Mouse (Mus musculus): ENCODE measurements around the gene Nbl1. TPM values are rescaled to one million over a fixed set of nuclear protein-coding genes. Genes with fewer than 3 reads are reported as not detected.

Nbl1 gene
- total and polyA plus RNA-seq, 3 experiments: 0.89 to 2.0 (median 1.5) TPM

DNA sequence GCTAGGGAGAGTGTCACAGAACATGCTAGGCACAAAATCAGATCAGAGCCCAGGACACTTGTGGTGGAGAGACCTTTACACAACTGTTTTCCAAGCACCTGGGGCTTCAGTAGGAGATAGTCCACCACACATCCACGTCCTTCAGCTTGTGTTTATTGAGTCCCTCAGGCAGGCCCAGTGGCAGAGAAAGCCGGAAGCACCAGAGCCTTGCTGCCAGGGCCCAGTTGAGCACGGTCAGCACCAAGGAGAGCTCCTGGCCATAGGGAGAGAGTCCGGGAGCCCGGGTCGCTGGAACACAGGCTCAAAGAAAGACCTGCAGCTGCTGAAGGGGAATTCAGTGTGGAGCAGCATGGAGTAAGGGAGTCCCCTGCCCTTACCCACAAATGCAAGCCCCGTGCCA is 33.2 kb downstream of the Nbl1 start:
- Histone ChIP-seq H3K9me3 (replicated peaks; ENCODE audit: low read length) (no peaks in the 10 kb centered on the region), H3K27ac (ENCODE audit: insufficient read depth, low read depth) (no peak overlapping the region), H3K9ac (ENCODE audit: insufficient read depth, low read depth) (no peak overlapping the region), H3K4me1 (ENCODE audit: control insufficient read depth in 1 of 2, insufficient read depth in 2 of 2) (no peaks in the 10 kb centered on the region), H3K79me2 (replicated peaks; ENCODE audit: control insufficient read depth, extremely low read depth, insufficient read depth, poor library complexity, severe bottlenecking) (no peaks in the 10 kb centered on the region), H3K27me3 (replicated peaks) (peaks cover 22% of the 10 kb centered on the region), H3K4me2 (ENCODE audit: insufficient read depth, low read depth, poor library complexity, severe bottlenecking) (no peak overlapping the region), H3K36me3 (replicated peaks in 1 of 2; ENCODE audit: control insufficient read depth in 1 of 2, insufficient read depth in 1 of 2, low read length in 1 of 2) (peaks cover 7 to 42% of the 10 kb centered on the region in 2 experiments), H3K4me3 (replicated peaks in 1 of 3; ENCODE audit: low read depth in 2 of 3, low read length in 2 of 3, poor library complexity in 1 of 3) (no peak overlapping the region)
- TF ChIP-seq MXI1 (IDR thresholded peaks at IDR 0.05; ENCODE audit: low read depth, low read length): no peak
- no peak for TF ChIP-seq ZMIZ1 (IDR thresholded peaks at IDR 0.05; ENCODE audit: low read depth, low read length)
- TF ChIP-seq KAT2A (IDR thresholded peaks at IDR 0.05; ENCODE audit: insufficient replicate concordance, low read length): no peak
- no peak for TF ChIP-seq IRF4 (IDR thresholded peaks at IDR 0.05; ENCODE audit: low read depth, low read length)
- TF ChIP-seq MAFK (IDR thresholded peaks at IDR 0.05; ENCODE audit: insufficient replicate concordance, low read length): no peak
- TF ChIP-seq MEF2A (IDR thresholded peaks at IDR 0.05; ENCODE audit: borderline replicate concordance, low read depth, low read length): no peak
- TF ChIP-seq MYC (IDR thresholded peaks at IDR 0.05; ENCODE audit: low read depth, low read length): no peak
- no peak for TF ChIP-seq ZNF384 (IDR thresholded peaks at IDR 0.05; ENCODE audit: low read depth, low read length)
- no peak for TF ChIP-seq ZC3H11A (IDR thresholded peaks at IDR 0.05; ENCODE audit: low read depth, low read length)
- no peak for TF ChIP-seq TBP (conservative IDR thresholded peaks at IDR 0.05; ENCODE audit: low read depth, low read length)
- no peak for TF ChIP-seq NRF1 (IDR thresholded peaks at IDR 0.05; ENCODE audit: low read depth, low read length)
- TF ChIP-seq NELFE (IDR thresholded peaks at IDR 0.05; ENCODE audit: low read depth, low read length): no peak
- in situ Hi-C loops (cut with MboI; ENCODE audit: low pct_ligation_motif_present, low pct_unique_long_range_greater_than_20kb, low sequenced_read_pairs) (no loop called here), dilution Hi-C loops (cut with MboI; ENCODE audit: extremely low pct_ligation_motif_present, extremely low pct_unique_long_range_greater_than_20kb, low sequenced_read_pairs) (no loop called here)
- no peak for DNase-seq (ENCODE audit: extremely low read depth)

DNA sequence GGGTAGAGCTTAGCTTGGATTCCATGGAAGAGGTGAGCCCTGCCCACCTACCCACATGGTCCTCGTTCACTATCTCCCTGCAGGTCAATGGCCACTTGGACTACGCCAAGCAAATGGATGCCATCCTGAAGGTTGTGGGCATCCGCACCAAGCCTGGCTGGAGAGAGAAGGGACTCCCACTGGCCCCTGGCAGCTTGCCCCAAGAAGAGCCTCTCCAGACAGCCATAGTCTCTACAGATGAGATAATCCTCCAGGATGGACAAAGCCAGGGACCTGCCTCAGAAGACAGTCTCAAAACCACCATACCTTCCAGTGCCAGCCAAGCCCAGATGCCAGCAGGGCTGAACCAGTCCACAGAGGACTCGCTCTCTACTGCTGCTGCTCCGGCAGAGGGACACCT is 34.8 kb downstream of the Nbl1 start:
- Histone ChIP-seq H3K79me2 (replicated peaks; ENCODE audit: control insufficient read depth, extremely low read depth, insufficient read depth, poor library complexity, severe bottlenecking) (no peaks in the 10 kb centered on the region), H3K4me2 (ENCODE audit: insufficient read depth, low read depth, poor library complexity, severe bottlenecking) (no peak overlapping the region), H3K9me3 (replicated peaks; ENCODE audit: low read length) (no peaks in the 10 kb centered on the region), H3K9ac (ENCODE audit: insufficient read depth, low read depth) (no peak overlapping the region), H3K4me3 (replicated peaks in 1 of 3; ENCODE audit: low read depth in 2 of 3, low read length in 2 of 3, poor library complexity in 1 of 3) (no peak overlapping the region), H3K27me3 (replicated peaks) (peaks cover 7% of the 10 kb centered on the region), H3K27ac (ENCODE audit: insufficient read depth, low read depth) (no peak overlapping the region), H3K4me1 (ENCODE audit: control insufficient read depth in 1 of 2, insufficient read depth in 2 of 2) (no peaks in the 10 kb centered on the region), H3K36me3 (replicated peaks in 1 of 2; ENCODE audit: control insufficient read depth in 1 of 2, insufficient read depth in 1 of 2, low read length in 1 of 2) (peaks cover 8 to 55% of the 10 kb centered on the region in 2 experiments)
- in situ Hi-C loops (cut with MboI; ENCODE audit: low pct_ligation_motif_present, low pct_unique_long_range_greater_than_20kb, low sequenced_read_pairs): no loop called here
- no peak for DNase-seq (ENCODE audit: extremely low read depth)
- dilution Hi-C loops (cut with MboI; ENCODE audit: extremely low pct_ligation_motif_present, extremely low pct_unique_long_range_greater_than_20kb, low sequenced_read_pairs): no loop called here
- no peak for TF ChIP-seq BHLHE40 (IDR thresholded peaks at IDR 0.05; ENCODE audit: low read depth, low read length)
- TF ChIP-seq NELFE (IDR thresholded peaks at IDR 0.05; ENCODE audit: low read depth, low read length): no peak
- TF ChIP-seq IRF4 (IDR thresholded peaks at IDR 0.05; ENCODE audit: low read depth, low read length): no peak
- no peak for TF ChIP-seq ZMIZ1 (IDR thresholded peaks at IDR 0.05; ENCODE audit: low read depth, low read length)
- no peak for TF ChIP-seq TCF12 (IDR thresholded peaks at IDR 0.05; ENCODE audit: low read depth, low read length)
- TF ChIP-seq GABPA (IDR thresholded peaks at IDR 0.05; ENCODE audit: insufficient replicate concordance, low read depth, low read length): no peak
- no peak for TF ChIP-seq MXI1 (IDR thresholded peaks at IDR 0.05; ENCODE audit: low read depth, low read length)
- no peak for TF ChIP-seq ZNF384 (IDR thresholded peaks at IDR 0.05; ENCODE audit: low read depth, low read length)
- no peak for TF ChIP-seq MAX (IDR thresholded peaks at IDR 0.05; ENCODE audit: low read length)
- TF ChIP-seq NRF1 (IDR thresholded peaks at IDR 0.05; ENCODE audit: low read depth, low read length): no peak
- no peak for TF ChIP-seq ZC3H11A (IDR thresholded peaks at IDR 0.05; ENCODE audit: low read depth, low read length)
- no peak for TF ChIP-seq RAD21 (IDR thresholded peaks at IDR 0.05; ENCODE audit: low read depth, low read length)
- TF ChIP-seq CTCF (conservative IDR thresholded peaks at IDR 0.05 in 1 of 2, IDR thresholded peaks at IDR 0.05 in 1 of 2; ENCODE audit: low read depth in 2 of 2, low read length in 2 of 2): no peak
- TF ChIP-seq POLR2AphosphoS2 (IDR thresholded peaks at IDR 0.05; ENCODE audit: low read depth, low read length): no peak
- TF ChIP-seq MYC (IDR thresholded peaks at IDR 0.05; ENCODE audit: low read depth, low read length): no peak
- TF ChIP-seq MEF2A (IDR thresholded peaks at IDR 0.05; ENCODE audit: borderline replicate concordance, low read depth, low read length): no peak
